Mouse (Mus musculus): ENCODE data around the gene Slc22a3.

- TF ChIP-seq TAL1 (IDR thresholded peaks at IDR 0.05; ENCODE audit: low read length) (no peak), GATA1 (IDR thresholded peaks at IDR 0.05; ENCODE audit: low read length) (no peak)
These were observed 28.1 kb downstream of the Slc22a3 start for GRCm38 (mm10) chr17:12479416-12479815.
